9 mouse cellular contexts compared by ENCODE assay signal in genomic region chr7:140186646-140187620, GRCm38 (mm10). TPM values are rescaled to one million over a fixed set of nuclear protein-coding genes. Genes with fewer than 3 reads are reported as not detected.
DNase-seq lines count a peak whose midpoint lies in the region; TF ChIP-seq lines count a peak whose summit lies in the region.
"Had no signal": no experiment of that assay in that cellular context is flagged by ENCODE, and none has a peak within 500 bp of the region (broad histone marks: within the 10 kb centered on the region; RNA-seq: fewer than 3 reads in every experiment).

No protein-coding gene starts in this region.

- TF ChIP-seq POLR2A in CH12.LX (IDR thresholded peaks at IDR 0.05; ENCODE audit: low read depth, low read length) = no peak
- TF ChIP-seq POLR2A in brain, embryonic 14.5 days (IDR thresholded peaks at IDR 0.05; ENCODE audit: borderline replicate concordance, extremely low read depth, insufficient read depth, insufficient read length, poor library complexity, severe bottlenecking) = no peak

- DNase-seq in layer of hippocampus, adult 11-12 months (ENCODE audit: low spot score) = peak; percentile 58
- no peak for DNase-seq in layer of hippocampus, adult 9-10 months (ENCODE audit: low spot score)
- DNase-seq in CH12.LX (ENCODE audit: extremely low read depth) = peak; percentile 10
- peak; percentile 17 for DNase-seq in brain, embryonic 14.5 days (ENCODE audit: low read depth)
- peak; percentile 26 to 57 for DNase-seq in layer of hippocampus, adult 18-20 months (ENCODE audit: low spot score in 2 of 2)
- DNase-seq in testis, postnatal 10 days (ENCODE audit: low spot score) = peak; percentile 65
- no peak for DNase-seq in gastrocnemius, adult 18-20 months (ENCODE audit: low spot score)
- no peak for DNase-seq in MN1 (ENCODE audit: low spot score)

- no peak overlapping the region for H3K27ac ChIP-seq in CH12.LX (ENCODE audit: insufficient read depth, low read depth)

- TF ChIP-seq CTCF in CH12.LX (conservative IDR thresholded peaks at IDR 0.05 in 1 of 2, IDR thresholded peaks at IDR 0.05 in 1 of 2; ENCODE audit: low read depth in 2 of 2, low read length in 2 of 2) = peak in 1 of 2 experiments; percentile 70; a peak in 2 of 4 replicates
- peak; percentile 34; the same call in 1 of the 2 replicates for TF ChIP-seq CTCF in brain, embryonic 14.5 days (IDR thresholded peaks at IDR 0.05; ENCODE audit: borderline replicate concordance, extremely low read depth, insufficient read depth, insufficient read length)

- no peak overlapping the region for H3K4me3 ChIP-seq in CH12.LX (replicated peaks in 1 of 3; ENCODE audit: low read depth in 2 of 3, low read length in 2 of 3, poor library complexity in 1 of 3)

- H3K4me1 ChIP-seq in CH12.LX (ENCODE audit: control insufficient read depth in 1 of 2, insufficient read depth in 2 of 2) = 0 out of 4 replicates have a peak, but pooled peaks cover 0 to 3% of the 10 kb centered on the region in 2 experiments

- H3K9ac ChIP-seq in CH12.LX (ENCODE audit: insufficient read depth, low read depth) = no peak overlapping the region

- TF ChIP-seq EP300 in CH12.LX (IDR thresholded peaks at IDR 0.05; ENCODE audit: low read length) = no peak

- in situ Hi-C loops in CH12.LX (cut with MboI; ENCODE audit: low pct_ligation_motif_present, low pct_unique_long_range_greater_than_20kb, low sequenced_read_pairs) = loop anchor here (25.0 kb wide), 1 partner anchor 600 kb away; the partner anchor contains the start of gene Syce1

- TF ChIP-seq RAD21 in CH12.LX (IDR thresholded peaks at IDR 0.05; ENCODE audit: low read depth, low read length) = peak; percentile 65

- H3K79me2 ChIP-seq in CH12.LX (replicated peaks; ENCODE audit: control insufficient read depth, extremely low read depth, insufficient read depth, poor library complexity, severe bottlenecking) = no peaks in the 10 kb centered on the region

- no peak overlapping the region; the same call in 1 of the 2 replicates for H3K4me2 ChIP-seq in CH12.LX (ENCODE audit: insufficient read depth, low read depth, poor library complexity, severe bottlenecking)

- dilution Hi-C loops in CH12.LX (cut with MboI; ENCODE audit: extremely low pct_ligation_motif_present, extremely low pct_unique_long_range_greater_than_20kb, low sequenced_read_pairs) = no loop called here

- H3K27me3 ChIP-seq in CH12.LX (replicated peaks) = peaks cover 80% of the 10 kb centered on the region

- H3K9me3 ChIP-seq in CH12.LX (replicated peaks; ENCODE audit: low read length) = no peaks in the 10 kb centered on the region

- no peaks in the 10 kb centered on the region for H3K36me3 ChIP-seq in CH12.LX (replicated peaks in 1 of 2; ENCODE audit: control insufficient read depth in 1 of 2, insufficient read depth in 1 of 2, low read length in 1 of 2)

TF ChIP-seq in CH12.LX, 34 proteins besides CTCF, POLR2A, EP300 and RAD21:
- TF ChIP-seq SMC3 (IDR thresholded peaks at IDR 0.05; ENCODE audit: low read depth, low read length) = peak; percentile 62
- TF ChIP-seq CHD2 (IDR thresholded peaks at IDR 0.05; ENCODE audit: low read length) = no peak

RNA-seq across cellular contexts. Expression of gene Olfr523, which starts 13.9 kb away (rescaled TPM):
- not detected in 2 replicates for total RNA-seq in CH12.LX (2012; rRNA removed)
- total RNA-seq in CH12.LX (2014; rRNA removed) = not detected in 2 replicates
- not detected in 2 replicates for polyA plus RNA-seq in CH12.LX (2012; ENCODE audit: insufficient read length, low read depth)
- not detected in 2 replicates for polyA plus RNA-seq in brain, embryonic 14.5 days (2012; rRNA removed)
- under 1 TPM in 1 of 2 experiments, not detected in 1; 0.10 TPM for total RNA-seq in layer of hippocampus, adult 18-20 months (2021)
- not detected for total RNA-seq in gastrocnemius, adult 18-20 months (2021)

RNA-seq across cellular contexts. Expression of gene Olfr524, which starts 18.8 kb away (rescaled TPM):
- not detected in 2 replicates for total RNA-seq in CH12.LX (2012; rRNA removed)
- not detected in 2 replicates for total RNA-seq in CH12.LX (2014; rRNA removed)
- not detected in 2 replicates for polyA plus RNA-seq in CH12.LX (2012; ENCODE audit: insufficient read length, low read depth)
- not detected in 2 replicates for polyA plus RNA-seq in brain, embryonic 14.5 days (2012; rRNA removed)
- not detected for total RNA-seq in layer of hippocampus, adult 18-20 months (2021)
- total RNA-seq in gastrocnemius, adult 18-20 months (2021) = not detected
- total RNA-seq: left cerebral cortex, postnatal 14 days had no signal

RNA-seq across cellular contexts. Expression of gene Olfr522, which starts 22.4 kb away (rescaled TPM):
- total RNA-seq in CH12.LX (2012; rRNA removed) (not detected in 2 replicates), CH12.LX (2014; rRNA removed) (not detected in 2 replicates)
- not detected in 2 replicates for polyA plus RNA-seq in CH12.LX (2012; ENCODE audit: insufficient read length, low read depth)
- polyA plus RNA-seq in brain, embryonic 14.5 days (2012; rRNA removed) = not detected in 2 replicates
- total RNA-seq in layer of hippocampus, adult 18-20 months (2021) = not detected
- total RNA-seq in gastrocnemius, adult 18-20 months (2021) = not detected
- total RNA-seq: left cerebral cortex, postnatal 14 days had no signal

RNA-seq across cellular contexts. Expression of gene Cd163l1, which starts 31.1 kb away (rescaled TPM):
- total RNA-seq in CH12.LX (2012; rRNA removed) (not detected in 2 replicates), CH12.LX (2014; rRNA removed) (not detected in 2 replicates)
- not detected in 2 replicates for polyA plus RNA-seq in CH12.LX (2012; ENCODE audit: insufficient read length, low read depth)
- 0.04 TPM in 1 of 2 replicates, not detected in the other for polyA plus RNA-seq in brain, embryonic 14.5 days (2012; rRNA removed)
- total RNA-seq in layer of hippocampus, adult 18-20 months (2021) = under 1 TPM; 0.57 to 0.76 TPM
- not detected for total RNA-seq in gastrocnemius, adult 18-20 months (2021)

RNA-seq across cellular contexts. Expression of gene Sprn, which starts 32.3 kb away (rescaled TPM):
- total RNA-seq in CH12.LX (2012; rRNA removed) (not detected in 2 replicates), CH12.LX (2014; rRNA removed) (not detected in 2 replicates)
- polyA plus RNA-seq in CH12.LX (2012; ENCODE audit: insufficient read length, low read depth) = not detected in 2 replicates
- 10.2 and 16.2 TPM in 2 replicates for polyA plus RNA-seq in brain, embryonic 14.5 days (2012; rRNA removed)
- total RNA-seq in layer of hippocampus, adult 18-20 months (2021) = 100 to 1,000 TPM; 151 to 156 TPM
- under 1 TPM in 1 of 2 experiments, not detected in 1; 0.07 TPM for total RNA-seq in gastrocnemius, adult 18-20 months (2021)

Comparison
In these comparisons a context has a peak if more than half of its experiments do, and no peak if none do; other contexts are left out.
1. DNase-seq: peak in layer of hippocampus, adult 11-12 months (single experiment), CH12.LX (single experiment), brain, embryonic 14.5 days (single experiment), layer of hippocampus, adult 18-20 months (2 of 2) and testis, postnatal 10 days (single experiment); none in layer of hippocampus, adult 9-10 months (single experiment), gastrocnemius, adult 18-20 months (single experiment) and MN1 (single experiment).